Mouse (Mus musculus) lung, adult 2 months (tissue): Measurements from ENCODE around the gene Prkag1.

Experiments used
- CTCF ChIP-seq: fragments of 200-500 bp; IDR thresholded peaks from 2 replicates; pipeline ENCODE4 v1.5.1; 2011; ENCODE audit warnings: mild to moderate bottlenecking, low read length, control low read depth; ENCODE audit not compliant: insufficient read depth
- POLR2A ChIP-seq: fragments of 200-500 bp; IDR thresholded peaks from 2 replicates; pipeline ENCODE4 v1.6.1; 2011; ENCODE audit warnings: low read depth, mild to moderate bottlenecking, control low read depth, low read length, borderline replicate concordance; ENCODE audit errors: extremely low read depth

DNA sequence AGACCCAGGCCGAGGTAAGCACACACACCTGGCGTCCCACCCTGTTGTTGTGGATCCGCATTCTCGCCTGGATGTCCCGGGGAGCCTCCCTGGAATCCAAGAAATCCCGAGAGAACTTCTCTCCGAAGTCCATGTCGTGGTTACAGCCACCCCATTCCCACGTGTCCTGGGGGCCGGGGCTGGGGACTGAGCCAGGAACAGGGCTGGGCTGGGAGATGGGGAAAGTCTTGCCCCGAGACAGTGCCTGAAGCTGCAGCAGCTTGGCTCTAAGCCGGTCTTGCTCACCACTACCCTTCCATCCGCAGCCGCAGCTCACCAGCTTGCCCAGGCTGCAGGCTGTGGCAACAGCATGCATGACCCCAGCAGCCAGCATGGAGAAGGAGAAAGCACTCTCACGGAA lies 57.2 kb downstream of the Prkag1 start:
- TF ChIP-seq CTCF (no peak), POLR2A (no peak)
